ENCODE assay signal across 8 mouse cellular contexts in the genomic region with DNA sequence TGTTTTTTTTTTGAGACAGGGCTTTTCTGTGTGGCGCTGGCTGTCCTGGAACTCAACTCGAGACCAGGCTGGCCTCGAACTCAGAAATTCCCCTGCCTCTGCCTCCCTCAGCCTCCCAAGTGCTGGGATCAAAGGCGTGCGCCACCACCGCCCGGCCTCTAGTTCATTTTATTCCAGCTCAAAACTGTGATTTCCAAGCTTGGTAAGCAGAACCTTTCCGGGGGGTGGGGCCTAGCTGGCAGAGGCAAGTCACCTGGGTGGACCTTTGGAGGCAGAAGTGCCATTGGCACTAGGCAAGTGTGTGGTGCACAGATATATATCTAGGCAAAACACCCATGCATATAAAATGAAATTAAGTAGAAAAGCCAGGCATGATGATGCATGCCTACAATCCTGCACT. TPM values are rescaled to one million over a fixed set of nuclear protein-coding genes. Genes with fewer than 3 reads are reported as not detected.
A peak's percentile ranks its signal among the peaks of the same experiment; 100 is the strongest.
DNase-seq lines count a peak whose midpoint lies in the region; ATAC-seq and TF ChIP-seq lines count a peak whose summit lies in the region.

No protein-coding gene starts in this region.

- no peaks in the 10 kb centered on the region for H3K79me2 ChIP-seq in MEL (ENCODE audit: control insufficient read depth, insufficient read depth, low read length, poor library complexity)

- H3K9me3 ChIP-seq in MEL (replicated peaks; ENCODE audit: insufficient read depth, low read length), result no peaks in the 10 kb centered on the region
- H3K9me3 ChIP-seq in forebrain, postnatal 0 days (ENCODE audit: low read length), result no peaks in the 10 kb centered on the region

- no peak for TF ChIP-seq POLR2A in MEL (IDR thresholded peaks at IDR 0.05; ENCODE audit: control insufficient read depth in 1 of 2, insufficient read depth in 1 of 2, low read depth in 1 of 2, low read length in 2 of 2, poor library complexity in 1 of 2)

- H3K27ac ChIP-seq in MEL (ENCODE audit: control insufficient read depth, low read depth, low read length), result no peak overlapping the region
- peak overlapping the region; percentile 75 for H3K27ac ChIP-seq in forebrain, postnatal 0 days (ENCODE audit: low read depth, low read length)

- no peak overlapping the region for H3K4me2 ChIP-seq in forebrain, postnatal 0 days (ENCODE audit: low read depth)

- DNase-seq in gastrocnemius, postnatal 10 days, result peak; percentile 43
- no peak for DNase-seq in gastrocnemius, postnatal 4 days (ENCODE audit: low spot score in 2 of 2)
- peak; percentile 44 for DNase-seq in MEL (ENCODE audit: low read depth, low spot score)
- DNase-seq in forebrain, postnatal 0 days, result no peak
- peak; percentile 65 for DNase-seq in kidney, postnatal 10 days
- peak; percentile 29 for DNase-seq in yolk sac, embryonic 10.5 days (ENCODE audit: low spot score)
- DNase-seq in urinary bladder, adult 18-20 months (ENCODE audit: low spot score in 2 of 2), result no peak
- no peak for DNase-seq in layer of hippocampus, adult 8-10 months (ENCODE audit: low spot score in 2 of 2)

- TF ChIP-seq RAD21 in MEL (IDR thresholded peaks at IDR 0.05; ENCODE audit: low read depth, low read length), result no peak

- TF ChIP-seq CTCF in MEL (IDR thresholded peaks at IDR 0.05 in 2 of 3, conservative IDR thresholded peaks at IDR 0.05 in 1 of 3; ENCODE audit: control insufficient read depth in 1 of 3, insufficient read depth in 1 of 3, low read depth in 2 of 3, low read length in 3 of 3, poor library complexity in 1 of 3, severe bottlenecking in 1 of 3), result no peak
- TF ChIP-seq CTCF in forebrain, postnatal 0 days (IDR thresholded peaks at IDR 0.05; ENCODE audit: low read depth), result no peak

- TF ChIP-seq EP300 in MEL (IDR thresholded peaks at IDR 0.05; ENCODE audit: low read depth in 1 of 2, low read length in 2 of 2), result no peak

- WGBS in forebrain, postnatal 0 days, result 37% methylated on average over 8 of the region's 8 CpGs

- no peaks in the 10 kb centered on the region for H3K27me3 ChIP-seq in MEL (ENCODE audit: control insufficient read depth in 1 of 2, insufficient read depth in 2 of 2, low read length in 2 of 2)
- H3K27me3 ChIP-seq in forebrain, postnatal 0 days (ENCODE audit: insufficient read depth, low read length), result no peaks in the 10 kb centered on the region

- no peak overlapping the region for H3K9ac ChIP-seq in MEL (ENCODE audit: control insufficient read depth, low read depth, low read length, poor library complexity, severe bottlenecking)
- H3K9ac ChIP-seq in forebrain, postnatal 0 days, result no peak overlapping the region

- H3K4me1 ChIP-seq in MEL (ENCODE audit: control insufficient read depth in 1 of 2, insufficient read depth in 2 of 2, low read length in 2 of 2), result peaks cover 0 to 5% of the 10 kb centered on the region in 2 experiments; a peak in 1 of 4 replicates
- H3K4me1 ChIP-seq in forebrain, postnatal 0 days (ENCODE audit: insufficient read depth), result peaks cover 5% of the 10 kb centered on the region; the same call in 1 of the 2 replicates

- peak overlapping the region; percentile 29 to 50; a peak in 3 of 4 replicates for H3K4me3 ChIP-seq in MEL (ENCODE audit: control insufficient read depth in 1 of 2, insufficient read depth in 1 of 2, low read depth in 2 of 2, low read length in 2 of 2)
- no peak overlapping the region for H3K4me3 ChIP-seq in forebrain, postnatal 0 days (ENCODE audit: low read depth, low read length)

- no peaks in the 10 kb centered on the region for H3K36me3 ChIP-seq in MEL (ENCODE audit: control insufficient read depth in 1 of 2, insufficient read depth in 2 of 2, low read length in 2 of 2)
- H3K36me3 ChIP-seq in forebrain, postnatal 0 days (ENCODE audit: insufficient read depth), result no peaks in the 10 kb centered on the region

- ATAC-seq in forebrain, postnatal 0 days, result no peak

TF ChIP-seq in MEL, 35 proteins besides CTCF, POLR2A, EP300 and RAD21:
- TF ChIP-seq ETS1 (IDR thresholded peaks at IDR 0.05; ENCODE audit: low read depth, low read length), result no peak
- no peak for TF ChIP-seq SIN3A (IDR thresholded peaks at IDR 0.05; ENCODE audit: low read length)
- no peak for TF ChIP-seq ZC3H11A (IDR thresholded peaks at IDR 0.05; ENCODE audit: low read depth, low read length)
- TF ChIP-seq MAZ (IDR thresholded peaks at IDR 0.05; ENCODE audit: low read depth, low read length), result no peak

RNA-seq across cellular contexts. Expression of gene Apol7a, which starts 31.4 kb away (rescaled TPM):
- total RNA-seq in gastrocnemius, postnatal 10 days (2021), result under 1 TPM; 0.14 to 0.29 TPM
- under 1 TPM; 0.69 to 0.86 TPM for total RNA-seq in gastrocnemius, postnatal 4 days (2021)
- total RNA-seq in MEL (2012; rRNA removed), result not detected in 2 replicates
- polyA plus RNA-seq in MEL (2012; ENCODE audit: insufficient read depth in 1 of 2, insufficient read length in 2 of 2, low read depth in 1 of 2, low replicate concordance in 2 of 2, missing spikeins in 1 of 2), result not detected
- total RNA-seq in forebrain, postnatal 0 days (2014; rRNA removed), result not detected in 2 replicates
- not detected in 2 replicates for polyA plus RNA-seq in forebrain, postnatal 0 days (2015; fragmentation: Nextera tagmentation; extraction: Ambion mirVana)
- total RNA-seq in layer of hippocampus, adult 8-10 months (2022), result 1 to 10 TPM in 1 of 4 experiments, under 1 TPM in 2, not detected in 1; 0.14 to 1.3 (median 0.82) TPM

RNA-seq across cellular contexts. Expression of gene Apol9a, which starts 43.4 kb away (rescaled TPM):
- total RNA-seq in gastrocnemius, postnatal 10 days (2021), result not detected
- not detected for total RNA-seq in gastrocnemius, postnatal 4 days (2021)
- total RNA-seq in MEL (2012; rRNA removed), result not detected in 2 replicates
- polyA plus RNA-seq in MEL (2012; ENCODE audit: insufficient read depth in 1 of 2, insufficient read length in 2 of 2, low read depth in 1 of 2, low replicate concordance in 2 of 2, missing spikeins in 1 of 2), result not detected
- 6.6 TPM in 1 of 2 replicates, not detected in the other for total RNA-seq in forebrain, postnatal 0 days (2014; rRNA removed)
- 0.55 and 0.99 TPM in 2 replicates for polyA plus RNA-seq in forebrain, postnatal 0 days (2015; fragmentation: Nextera tagmentation; extraction: Ambion mirVana)
- under 1 TPM in 1 of 4 experiments, not detected in 3; 0.32 TPM for total RNA-seq in layer of hippocampus, adult 8-10 months (2022)

Comparison
In these comparisons a context has a peak if more than half of its experiments do, and no peak if none do; other contexts are left out.
1. DNase-seq: peak in gastrocnemius, postnatal 10 days (single experiment), MEL (single experiment), kidney, postnatal 10 days (single experiment) and yolk sac, embryonic 10.5 days (single experiment); none in gastrocnemius, postnatal 4 days (0 of 2), forebrain, postnatal 0 days (single experiment), urinary bladder, adult 18-20 months (0 of 2) and layer of hippocampus, adult 8-10 months (0 of 2).